Comparison of ENCODE assay signal across 1 mouse cellular context in genomic region chr11:84873042-84873833, GRCm38 (mm10).
TF ChIP-seq lines count a peak whose summit lies in the region.

No protein-coding gene starts in this region.

TF ChIP-seq in ES-E14, 5 proteins besides CTCF, POLR2A, EP300 and RAD21 (continued from another document):
- no peak for TF ChIP-seq CHD2 (IDR thresholded peaks at IDR 0.05; ENCODE audit: low read depth, low read length)
